Mouse (Mus musculus): ENCODE data around the gene Arglu1.

The Arglu1 gene

DNA sequence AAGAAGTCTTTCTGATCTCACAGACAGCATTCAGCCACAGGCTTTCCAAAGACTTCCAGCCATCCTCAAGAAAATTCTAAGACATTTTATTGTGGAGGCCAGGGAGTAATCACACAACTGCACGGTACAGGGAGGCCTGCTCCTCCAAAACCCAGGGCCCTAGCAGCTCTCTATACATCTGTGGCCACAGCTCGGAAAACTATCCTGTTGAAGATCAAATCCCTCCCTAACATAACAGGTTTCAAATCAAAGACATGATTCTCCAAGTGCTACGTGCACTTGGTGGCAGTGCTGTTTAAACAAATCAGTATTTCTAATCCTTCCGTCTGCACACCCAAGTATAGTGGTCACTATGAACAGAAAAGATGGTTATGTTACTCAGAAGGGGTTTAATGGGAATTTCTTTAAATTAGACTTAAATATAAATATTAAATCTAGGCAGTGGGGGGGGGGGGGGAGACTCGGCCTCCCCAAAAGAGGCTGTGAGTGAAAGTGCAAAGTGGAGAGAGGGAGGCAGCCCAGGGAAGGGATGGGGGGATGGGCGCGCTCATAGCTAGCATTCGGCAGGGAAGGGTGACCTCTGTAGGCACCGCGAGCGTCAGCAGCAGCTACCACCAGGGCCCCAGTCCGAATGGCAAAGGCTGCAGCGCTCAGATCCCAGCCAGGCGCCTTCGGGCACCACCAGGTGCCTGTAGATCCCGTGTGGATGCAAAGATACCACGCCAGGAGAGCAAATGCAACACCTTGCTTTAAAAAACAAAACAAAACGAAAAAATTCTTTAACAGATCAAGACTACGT lies 31.7 kb downstream of the Arglu1 start:
- DNase-seq (ENCODE audit: low spot score in 2 of 2), result peak; percentile 59 to 80

DNA sequence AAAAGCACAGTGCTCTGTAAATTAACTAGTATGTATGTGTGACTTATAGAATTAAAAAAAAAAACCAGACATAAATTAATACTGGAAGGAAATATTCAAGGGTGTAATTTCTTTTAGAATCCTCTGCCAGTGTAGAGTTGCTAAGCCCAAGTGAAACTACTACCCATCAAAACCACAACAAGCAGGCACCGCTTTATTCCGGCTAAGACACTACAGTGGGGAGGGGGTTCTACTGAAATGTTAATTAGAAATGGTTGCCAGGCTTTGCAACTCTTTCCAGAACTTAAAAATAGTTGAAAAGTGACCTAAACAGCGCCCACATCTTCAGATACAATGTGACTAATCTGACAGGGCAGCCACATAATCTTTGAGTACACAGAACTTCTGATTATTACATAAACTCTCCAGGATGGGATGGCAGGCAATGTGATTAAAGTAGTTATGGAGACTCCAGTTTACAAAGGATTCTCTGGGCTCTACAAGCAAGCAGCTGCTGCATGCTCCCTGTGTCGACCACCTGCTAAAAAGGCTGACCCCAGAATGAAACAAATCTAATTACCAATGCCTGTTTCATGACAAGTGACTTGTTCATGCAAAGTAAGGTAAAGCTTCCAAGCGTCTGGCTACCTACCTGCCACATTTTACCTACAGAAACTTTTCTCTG lies 32.5 kb downstream of the Arglu1 start:
- no peak for DNase-seq (ENCODE audit: low spot score in 2 of 2)

DNA sequence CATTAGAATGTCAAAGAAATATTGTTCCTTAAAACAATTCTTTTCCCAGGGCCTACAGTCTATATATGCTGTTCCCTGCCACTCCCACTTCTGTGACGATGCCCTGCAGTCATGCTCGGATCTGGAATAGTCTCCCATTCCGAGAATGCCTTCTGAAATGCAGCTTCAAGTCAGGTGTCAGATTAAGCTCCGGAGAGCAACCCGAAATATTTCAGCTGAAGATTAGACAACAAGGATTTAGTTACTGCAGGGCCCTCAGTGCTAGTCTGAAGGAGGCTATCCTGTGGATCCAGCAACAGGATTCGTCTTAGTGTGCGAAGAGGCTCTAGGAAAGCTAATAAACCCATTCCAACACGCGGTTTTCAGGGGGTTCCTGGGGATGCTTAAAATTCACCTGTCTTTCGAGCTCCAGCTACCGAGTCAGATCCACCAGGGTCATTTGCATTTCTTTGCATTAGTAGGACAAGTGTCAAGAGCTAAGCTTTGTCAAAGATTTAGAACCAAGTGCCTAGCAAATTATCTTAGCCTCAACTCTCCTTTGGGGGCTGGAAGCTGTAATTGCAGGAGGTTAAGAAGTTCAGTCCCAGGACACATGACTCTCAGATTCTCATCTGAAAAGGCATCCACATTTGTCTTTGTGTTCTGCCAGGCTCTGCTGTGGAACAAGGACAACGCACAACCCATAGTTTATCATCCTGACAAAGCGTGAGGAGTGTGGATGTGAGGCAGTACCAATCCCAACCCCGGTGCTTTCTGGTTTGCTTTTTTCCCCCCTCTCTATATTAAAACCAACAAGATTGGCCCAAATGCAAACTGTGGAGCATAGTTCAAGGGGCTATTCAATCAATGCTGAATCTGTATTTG lies 33.5 kb downstream of the Arglu1 start:
- DNase-seq (ENCODE audit: low spot score in 2 of 2), result peak in 1 of 2 experiments; percentile 45

DNA sequence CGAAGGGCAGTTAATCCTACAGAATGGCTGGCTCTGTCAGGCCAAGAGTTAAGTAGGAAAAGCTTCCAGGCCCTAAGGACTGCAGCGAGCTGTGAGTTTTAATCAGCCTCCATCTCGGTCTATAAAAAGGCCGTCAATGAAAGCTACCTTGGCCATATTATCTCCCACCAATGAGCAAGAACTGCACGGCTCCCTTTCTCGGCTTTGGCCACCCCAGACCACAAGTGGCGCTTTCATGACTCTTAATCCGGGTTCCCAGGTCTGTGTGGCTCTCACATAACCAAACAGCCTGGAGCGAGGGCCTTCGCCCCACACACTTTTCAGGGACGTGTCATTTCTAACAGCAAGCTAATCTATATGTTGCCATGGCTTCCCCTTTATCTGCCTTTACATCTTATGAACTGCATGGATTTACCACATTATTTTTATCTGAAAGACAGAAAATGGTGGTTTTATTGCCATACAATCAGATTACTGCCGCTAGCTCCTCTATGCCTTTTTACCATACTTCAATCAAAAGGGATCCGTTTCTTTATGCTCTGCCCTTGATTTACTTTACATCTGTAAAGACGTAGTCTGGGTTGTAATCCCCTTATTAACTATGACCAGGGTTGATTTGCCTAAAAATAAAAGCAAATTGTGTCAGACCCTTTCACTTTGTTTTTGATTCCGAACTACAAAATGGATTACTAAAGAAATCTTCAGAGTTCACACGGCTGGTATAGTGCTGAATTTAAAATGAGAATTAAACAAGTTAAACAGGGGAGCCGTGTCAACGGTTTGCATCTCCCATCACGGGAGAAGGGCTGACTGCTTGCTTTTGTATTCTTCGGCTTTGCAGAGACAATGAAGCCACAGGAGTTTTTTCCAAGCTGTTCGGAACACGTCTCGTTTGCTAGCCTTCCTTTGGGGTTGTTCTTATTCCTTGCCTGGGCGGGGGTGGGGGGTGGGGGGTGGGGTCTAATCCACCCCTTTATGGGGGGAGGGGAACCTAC lies 34.7 kb downstream of the Arglu1 start:
- DNase-seq (ENCODE audit: low spot score in 2 of 2), result no peak

DNA sequence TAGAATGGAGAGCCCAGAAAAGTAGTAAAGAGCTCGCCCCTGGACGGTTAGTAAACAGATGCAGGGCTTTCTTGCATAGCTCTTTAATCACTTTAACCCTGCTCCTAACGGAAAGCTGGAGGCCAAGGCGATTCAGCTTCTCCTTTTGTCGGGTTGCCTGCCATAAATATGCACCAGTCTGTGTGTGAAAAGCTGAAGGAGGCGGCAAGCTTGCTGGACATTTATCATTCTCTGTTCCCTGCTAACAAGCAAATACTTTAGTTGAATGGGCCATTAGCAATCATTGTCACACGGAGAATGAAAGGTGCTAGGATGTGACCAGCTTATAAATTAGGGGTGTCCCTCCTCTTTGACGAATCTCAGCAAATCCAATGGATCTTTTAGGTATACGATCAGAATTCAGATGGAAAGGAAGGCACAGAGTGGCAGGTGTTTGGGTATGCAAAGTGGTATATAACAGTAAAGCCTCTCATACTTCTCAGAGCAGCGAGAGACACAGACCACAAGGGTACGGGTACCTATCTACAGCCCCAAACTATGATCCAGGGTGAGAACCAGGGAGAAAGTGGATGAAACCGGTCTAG lies 36.3 kb downstream of the Arglu1 start:
- DNase-seq (ENCODE audit: low spot score in 2 of 2), result no peak

DNA sequence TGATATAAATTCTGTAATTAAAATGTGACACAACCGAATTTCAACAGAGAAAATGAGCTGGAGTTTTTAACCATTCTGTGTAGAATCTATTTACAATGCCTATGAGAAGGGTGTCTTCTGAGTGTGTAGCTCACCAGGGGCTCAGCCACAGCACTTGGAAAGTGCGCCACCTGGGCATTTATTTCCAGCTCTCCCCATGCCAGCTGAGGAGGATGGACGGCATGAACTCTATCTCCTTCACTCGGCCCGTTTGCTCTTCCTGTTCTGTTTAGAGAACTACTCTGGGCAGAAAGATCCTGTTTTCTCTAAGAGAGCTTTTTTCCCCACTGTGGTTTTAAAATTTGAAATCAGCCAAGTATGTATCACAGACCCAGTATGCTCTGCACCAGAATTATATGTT lies 37.0 kb downstream of the Arglu1 start:
- DNase-seq (ENCODE audit: low spot score in 2 of 2), result no peak

DNA sequence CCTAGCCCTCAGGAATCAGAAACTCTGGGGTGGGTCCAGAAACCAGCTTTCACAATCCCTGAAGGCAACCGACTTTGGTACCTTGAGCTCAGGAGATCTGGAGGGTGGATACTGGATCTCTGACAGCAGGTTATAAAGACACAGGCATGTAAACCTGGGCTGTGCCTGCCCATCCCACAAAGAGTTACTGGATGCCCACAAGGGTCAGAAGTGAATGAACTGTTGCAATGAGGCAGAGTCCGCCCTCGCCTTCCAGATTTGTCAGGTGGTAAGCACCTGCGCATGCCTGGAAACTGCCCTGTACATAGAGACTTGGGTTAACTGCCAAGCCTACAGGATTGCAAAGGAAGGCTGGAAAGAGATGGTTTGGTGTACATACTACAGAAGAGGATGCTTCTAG lies 37.9 kb downstream of the Arglu1 start:
- DNase-seq (ENCODE audit: low spot score in 2 of 2), result no peak

DNA sequence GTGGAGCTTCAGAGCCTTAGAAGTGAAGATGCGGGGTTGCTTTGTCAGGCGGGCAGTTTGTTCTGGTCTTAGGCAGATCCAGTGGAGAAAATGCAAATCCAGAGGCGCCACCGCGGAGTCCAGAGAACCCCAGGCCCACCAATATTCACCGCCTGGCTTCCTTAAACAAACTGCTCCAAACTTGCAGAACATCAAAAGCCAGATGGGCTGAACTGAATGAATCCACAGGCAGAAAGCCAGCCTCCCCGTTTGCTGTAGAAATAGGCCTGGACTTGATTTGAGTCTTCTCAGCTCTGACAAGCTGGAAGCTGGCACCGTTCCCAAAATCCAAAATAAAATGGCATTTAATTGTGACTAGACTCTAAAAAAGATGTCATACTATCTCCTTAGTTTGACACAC lies 40.4 kb downstream of the Arglu1 start:
- DNase-seq (ENCODE audit: low spot score in 2 of 2), result peak; percentile 59 to 83

DNA sequence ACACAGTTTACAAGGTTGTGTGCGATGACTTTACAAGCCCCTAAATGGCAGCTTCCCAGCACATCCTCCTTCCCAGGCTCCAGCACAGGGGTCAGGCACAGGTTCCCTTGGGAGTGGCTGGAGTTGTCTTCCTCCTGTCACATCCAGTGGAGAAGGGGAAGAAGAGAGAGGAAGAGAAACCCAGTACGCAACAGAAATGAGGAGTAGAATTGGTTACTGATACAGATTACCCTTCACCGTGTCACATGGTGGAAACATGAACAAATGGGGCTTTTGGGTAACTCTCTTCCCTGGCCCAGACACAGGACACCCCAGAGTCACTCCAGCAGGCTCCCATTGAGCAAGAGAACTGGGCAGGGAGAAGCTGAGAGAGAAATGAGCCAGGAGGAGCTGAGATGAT lies 40.8 kb downstream of the Arglu1 start:
- no peak for DNase-seq (ENCODE audit: low spot score in 2 of 2)

DNA sequence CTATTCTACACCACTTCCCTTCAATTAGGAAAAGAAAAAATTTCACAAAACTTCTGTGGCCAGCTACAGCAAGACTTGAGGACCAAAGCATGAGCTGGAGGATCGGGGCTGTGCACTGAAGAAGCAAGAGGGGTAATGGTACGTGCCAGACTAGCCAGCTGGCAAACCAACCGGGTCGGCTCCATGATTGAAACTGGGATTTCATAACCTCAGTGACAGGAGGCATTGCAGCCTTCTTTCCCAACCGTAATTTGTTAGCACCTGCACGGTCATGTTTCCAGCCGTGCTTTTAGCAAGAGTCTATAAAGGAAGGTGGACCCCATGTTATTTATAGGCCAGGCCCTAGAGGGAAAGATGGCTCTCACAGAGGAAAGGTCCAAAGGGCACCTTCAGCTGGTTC lies 41.6 kb downstream of the Arglu1 start:
- no peak for DNase-seq (ENCODE audit: low spot score in 2 of 2)

DNA sequence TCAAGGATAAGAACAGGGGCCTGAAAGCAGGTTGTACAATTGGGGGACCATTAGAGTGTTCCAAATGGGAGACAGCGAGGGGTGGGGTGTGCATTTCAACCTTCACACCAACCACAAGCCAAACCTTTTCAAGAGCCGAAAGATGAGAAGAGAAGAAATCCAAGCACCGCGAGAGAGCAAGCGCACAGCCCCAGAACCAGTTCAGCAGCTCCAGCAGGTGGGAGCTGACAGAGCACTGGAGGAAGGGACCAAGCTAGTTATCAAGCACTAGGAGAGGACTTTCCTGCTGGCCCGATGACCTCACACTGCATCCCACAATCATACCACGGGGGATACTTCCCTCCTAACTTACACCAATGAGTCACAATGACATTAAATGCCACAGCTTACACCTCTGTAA lies 42.5 kb downstream of the Arglu1 start:
- DNase-seq (ENCODE audit: low spot score in 2 of 2), result no peak

DNA sequence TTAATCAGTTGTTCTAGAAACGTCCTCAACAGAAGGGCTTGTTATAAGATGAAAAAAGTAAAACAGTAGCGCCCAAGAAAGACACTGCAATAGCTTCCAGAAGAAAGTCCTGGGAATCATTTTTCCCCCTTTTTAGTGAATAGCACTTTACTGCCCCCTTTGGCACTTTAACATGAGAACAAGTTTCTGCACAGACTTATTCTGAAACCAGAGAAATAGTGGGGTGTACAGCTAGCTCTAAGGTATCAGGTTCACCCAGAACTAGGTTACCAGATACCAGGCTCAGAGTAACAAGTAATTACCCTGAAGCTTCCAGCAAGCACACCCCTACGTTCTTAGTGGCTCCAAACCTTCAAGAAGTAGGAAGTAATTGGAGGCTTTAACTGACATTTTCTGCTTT lies 43.0 kb downstream of the Arglu1 start:
- no peak for DNase-seq (ENCODE audit: low spot score in 2 of 2)

DNA sequence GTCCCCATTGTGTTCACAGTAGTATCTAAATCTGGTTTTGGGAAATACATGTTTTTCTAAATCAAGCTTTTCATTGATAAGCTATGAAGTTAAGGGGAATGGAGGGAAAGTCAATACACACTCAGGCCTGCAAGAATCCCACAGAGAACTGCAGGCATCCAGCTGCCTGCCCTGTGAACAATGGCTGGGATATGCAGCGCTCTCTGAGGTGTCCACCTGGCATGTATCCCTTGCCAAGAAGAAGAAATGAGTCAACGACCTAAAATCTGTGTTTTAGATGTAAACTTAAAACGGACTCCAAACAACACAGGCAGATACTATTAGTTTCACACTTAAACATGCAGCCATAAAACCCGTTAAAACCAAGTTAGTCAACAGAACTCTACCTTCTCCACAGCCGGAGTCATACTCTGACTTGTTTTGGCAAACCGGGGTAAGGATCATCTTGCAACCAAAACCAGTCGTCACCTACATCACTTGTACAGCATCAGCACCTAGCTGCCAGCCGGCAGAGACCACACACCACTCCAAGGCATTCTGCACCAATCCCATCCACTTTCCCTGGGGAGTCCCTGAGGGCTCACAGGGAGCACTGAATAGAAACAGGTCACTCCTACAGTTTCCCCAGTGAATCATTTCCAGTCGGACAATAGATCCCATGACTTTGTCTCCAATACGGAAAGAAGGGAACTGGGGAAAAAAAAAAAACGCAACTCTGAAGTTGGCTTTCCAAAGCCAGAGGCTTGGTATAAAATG lies 46.0 kb downstream of the Arglu1 start:
- DNase-seq (ENCODE audit: low spot score in 2 of 2), result no peak

DNA sequence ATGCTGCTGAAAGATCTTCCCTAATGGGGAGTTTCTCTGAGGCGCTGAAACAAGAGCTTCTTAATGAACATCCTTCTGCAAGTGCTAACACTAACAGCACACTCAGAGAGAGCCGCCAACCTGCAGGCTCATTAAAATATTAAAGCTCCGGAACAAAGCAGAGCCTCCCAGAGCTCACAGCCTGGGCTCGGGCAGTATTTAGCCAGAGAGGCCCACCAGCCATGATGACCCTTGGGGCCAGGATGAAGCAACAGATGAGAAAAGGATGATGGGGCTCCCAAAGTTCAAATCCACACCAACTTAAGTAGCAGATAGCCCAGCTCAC lies 50.1 kb downstream of the Arglu1 start:
- DNase-seq (ENCODE audit: low spot score in 2 of 2), result no peak

DNA sequence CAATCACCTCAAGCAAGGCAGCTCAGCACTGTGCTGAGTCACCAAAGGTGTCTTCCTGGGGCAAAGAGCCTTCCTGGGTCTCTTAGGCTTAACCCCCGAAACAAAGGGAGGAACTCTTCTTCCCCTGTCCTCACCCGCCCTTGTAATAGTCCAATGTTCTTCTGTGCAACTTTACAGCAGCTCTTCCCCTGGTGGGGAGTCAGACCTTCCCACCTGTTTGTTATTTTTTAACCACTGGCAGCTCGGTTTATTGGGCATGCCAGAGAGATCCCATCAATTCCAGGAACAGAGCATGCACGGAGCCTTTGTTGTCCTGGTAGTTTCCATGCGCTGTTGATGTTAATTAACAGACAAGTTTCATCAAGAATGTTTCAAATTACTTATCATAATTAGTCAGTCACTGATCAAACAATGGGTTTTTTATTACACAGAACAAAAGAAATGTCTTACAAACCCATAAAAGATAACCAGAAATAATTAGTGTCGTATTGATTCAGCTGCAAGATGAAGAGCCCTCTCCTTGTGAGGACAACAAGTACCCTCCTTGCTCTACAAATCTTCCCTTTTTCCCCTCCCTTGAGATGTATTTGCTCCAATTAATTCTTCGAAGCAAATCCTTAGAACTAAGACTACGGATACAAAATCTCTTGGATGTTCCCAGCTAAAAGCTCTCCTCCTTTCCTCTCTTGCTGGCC lies 50.6 kb downstream of the Arglu1 start:
- DNase-seq (ENCODE audit: low spot score in 2 of 2), result no peak

DNA sequence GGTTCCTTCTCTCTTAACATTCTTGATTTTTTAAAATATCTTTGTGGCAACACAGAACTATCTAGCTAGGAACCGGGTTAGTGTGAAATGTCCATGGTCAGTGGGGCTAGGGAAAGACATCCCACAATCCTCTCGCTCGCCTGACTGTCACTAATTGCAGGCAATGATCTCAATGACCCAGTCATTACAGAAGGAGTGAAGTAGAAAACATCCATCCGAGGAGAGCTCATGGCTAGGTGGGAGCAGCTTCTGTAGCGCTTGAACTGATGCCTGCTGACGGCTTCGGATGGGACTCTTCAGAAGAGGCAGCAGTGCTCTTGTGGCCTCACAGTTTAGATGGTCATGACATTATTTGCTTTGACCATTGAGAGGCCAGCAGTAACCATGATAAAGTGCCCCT lies 58.9 kb downstream of the Arglu1 start:
- DNase-seq (ENCODE audit: low spot score in 2 of 2), result no peak

DNA sequence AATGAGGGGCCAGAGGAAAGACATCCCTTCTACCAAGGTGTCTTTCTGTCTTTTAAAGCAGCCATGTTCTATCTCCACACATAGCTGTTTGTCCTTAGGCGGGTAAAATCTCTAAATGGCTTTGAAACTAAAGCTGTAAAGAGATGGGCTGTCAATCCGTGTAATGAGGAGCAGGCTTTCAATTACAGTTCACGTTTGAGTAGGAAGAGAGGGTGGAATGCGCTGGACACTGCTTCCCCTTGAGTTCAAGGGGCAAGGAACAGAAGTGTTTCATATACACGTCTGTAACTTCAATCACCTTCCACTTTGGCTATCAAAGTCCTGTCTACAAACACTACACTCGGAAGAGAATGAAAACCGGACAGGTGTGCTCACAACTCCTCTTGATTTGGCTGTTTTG lies 66.3 kb downstream of the Arglu1 start:
- DNase-seq (ENCODE audit: low spot score in 2 of 2), result no peak

DNA sequence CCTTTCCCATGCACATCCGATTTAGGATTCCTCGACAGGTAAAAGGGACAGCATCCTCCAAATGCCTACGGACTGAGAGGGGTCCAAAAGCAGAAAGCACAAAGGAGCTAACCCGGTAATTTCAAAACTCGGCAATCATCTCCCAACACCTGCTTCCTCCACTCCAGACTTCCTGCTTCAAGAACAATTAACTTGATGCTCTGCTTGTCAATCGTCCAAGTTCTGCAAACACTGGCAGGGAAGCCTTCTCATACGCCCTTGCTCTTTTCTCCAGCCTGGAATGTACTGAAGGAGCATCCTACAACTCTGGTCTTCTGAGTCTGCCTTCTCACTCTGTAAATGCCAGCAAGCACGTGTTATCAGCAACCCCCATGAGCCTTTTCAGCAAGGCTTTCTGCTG lies 66.8 kb downstream of the Arglu1 start:
- peak in 1 of 2 experiments; percentile 52 for DNase-seq (ENCODE audit: low spot score in 2 of 2)

DNA sequence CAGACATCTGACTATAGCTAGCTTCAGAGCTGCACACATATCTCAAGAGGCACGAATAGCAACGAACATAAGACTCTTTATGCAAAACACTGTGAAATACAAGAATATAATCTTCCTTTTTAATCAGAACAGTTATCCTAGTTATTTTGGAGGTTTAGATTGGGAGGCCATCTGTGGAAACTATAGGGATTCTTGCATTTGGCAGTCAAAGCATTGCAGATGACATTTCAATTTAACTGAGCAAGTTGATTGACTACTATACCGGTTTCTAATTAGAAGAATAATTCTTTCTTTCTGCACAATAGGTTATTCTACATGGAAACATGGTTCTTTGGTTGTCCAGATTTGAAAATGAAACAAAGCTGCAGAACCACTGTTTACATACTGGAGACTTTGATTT lies 67.8 kb downstream of the Arglu1 start:
- DNase-seq (ENCODE audit: low spot score in 2 of 2), result no peak

DNA sequence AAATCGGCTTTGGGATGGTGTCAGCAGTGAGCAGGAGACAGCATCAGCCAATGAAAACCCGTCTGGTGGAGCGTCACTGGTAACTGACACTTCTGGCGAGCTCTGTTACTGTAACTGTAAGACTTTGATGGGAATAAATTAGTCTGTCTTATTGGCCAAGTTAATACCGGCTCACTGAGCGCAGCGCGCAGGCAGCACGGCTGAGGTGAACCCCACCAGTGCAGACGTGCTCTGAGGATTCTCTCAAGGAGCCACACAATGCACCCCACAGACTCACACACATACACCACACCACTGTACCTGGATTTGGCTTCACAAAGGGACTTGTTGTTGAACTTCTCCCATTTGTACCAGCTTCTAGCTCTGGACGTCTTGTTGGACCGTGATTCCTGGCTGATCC lies 68.3 kb downstream of the Arglu1 start:
- no peak for DNase-seq (ENCODE audit: low spot score in 2 of 2)

All from left cerebral cortex, adult 9 months (tissue).